Mouse (Mus musculus): ENCODE results near the gene Col23a1. TPM values are rescaled to one million over a fixed set of nuclear protein-coding genes. Genes with fewer than 3 reads are reported as not detected.

Gene Col23a1
- polyA plus RNA-seq, 1 experiment, result 1.5 TPM

DNA sequence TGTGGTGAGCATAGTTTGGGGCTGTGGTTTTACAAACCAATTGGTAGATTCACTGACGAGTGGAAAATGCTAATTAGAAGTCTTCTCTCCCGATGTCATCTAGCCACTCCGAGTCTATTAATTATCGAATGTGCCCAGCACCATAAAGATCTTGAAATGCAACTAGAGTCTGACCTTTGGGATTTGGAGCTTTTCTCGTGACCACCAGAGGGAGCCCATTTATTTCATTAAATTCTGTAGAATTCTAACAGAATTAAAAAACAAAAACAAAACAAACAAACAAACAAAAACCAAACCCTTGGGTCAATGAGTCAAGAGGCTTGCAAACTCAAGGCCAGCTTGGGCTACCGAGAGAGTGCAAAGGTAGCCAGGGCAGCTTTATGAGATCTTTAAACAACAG lies 37.2 kb downstream of the Col23a1 start:
- WGBS, result 81% methylated on average over 6 of the region's 6 CpGs

DNA sequence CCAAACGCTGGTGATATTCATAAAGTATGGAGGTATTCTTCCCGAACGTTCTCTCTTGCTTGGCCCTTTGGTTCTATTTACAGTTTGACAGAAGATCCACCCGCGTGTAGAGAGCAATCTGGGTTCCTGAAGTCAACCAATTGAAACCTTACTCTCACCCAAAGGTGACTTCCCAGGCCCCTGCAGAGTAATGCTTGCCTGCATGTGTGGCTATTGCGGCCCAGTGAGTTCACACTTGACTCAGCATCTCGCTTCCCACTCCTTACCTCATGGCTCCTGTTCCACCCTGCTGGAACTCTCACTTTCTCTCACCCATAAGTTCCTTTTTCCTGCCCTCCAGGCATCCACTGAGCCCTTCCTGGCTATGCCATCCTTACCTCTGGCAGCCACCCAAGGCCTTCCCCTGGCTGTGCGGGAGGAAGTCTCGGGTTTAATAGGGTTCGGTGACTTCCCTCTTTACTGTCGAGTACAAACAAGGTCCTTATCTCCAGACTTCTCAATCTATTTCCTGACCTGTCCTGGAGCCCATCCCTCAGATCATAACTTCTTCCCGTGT lies 38.7 kb downstream of the Col23a1 start:
- no peaks in the 10 kb centered on the region for H3K36me3 ChIP-seq (ENCODE audit: control insufficient read depth, insufficient read depth, low read length)
- 44% methylated on average over 12 of the region's 12 CpGs for WGBS
- no peaks in the 10 kb centered on the region for H3K4me1 ChIP-seq (ENCODE audit: control insufficient read depth, insufficient read depth, insufficient read length)
- no peak for DNase-seq (ENCODE audit: low read depth in 1 of 2, low spot score in 2 of 2)
- TF ChIP-seq POLR2A (IDR thresholded peaks at IDR 0.05; ENCODE audit: low read depth, low read length), result no peak
- TF ChIP-seq CTCF (IDR thresholded peaks at IDR 0.05; ENCODE audit: extremely low read depth, insufficient read depth, insufficient read length, insufficient replicate concordance), result no peak
- H3K4me3 ChIP-seq (ENCODE audit: extremely low read depth, insufficient read depth, insufficient read length), result no peak overlapping the region
- no peaks in the 10 kb centered on the region for H3K27me3 ChIP-seq (ENCODE audit: control insufficient read depth, insufficient read depth, low read length)
- no peak overlapping the region for H3K27ac ChIP-seq (ENCODE audit: insufficient read depth, low read length)

More for the DNA sequence above, 37.2 kb downstream of the Col23a1 start:
- Histone ChIP-seq H3K4me1 (ENCODE audit: control insufficient read depth, insufficient read depth, insufficient read length) (no peaks in the 10 kb centered on the region), H3K4me3 (ENCODE audit: extremely low read depth, insufficient read depth, insufficient read length) (no peak overlapping the region), H3K36me3 (ENCODE audit: control insufficient read depth, insufficient read depth, low read length) (no peaks in the 10 kb centered on the region), H3K27me3 (ENCODE audit: control insufficient read depth, insufficient read depth, low read length) (no peaks in the 10 kb centered on the region), H3K27ac (ENCODE audit: insufficient read depth, low read length) (no peak overlapping the region)
- TF ChIP-seq POLR2A (IDR thresholded peaks at IDR 0.05; ENCODE audit: low read depth, low read length) (no peak), CTCF (IDR thresholded peaks at IDR 0.05; ENCODE audit: extremely low read depth, insufficient read depth, insufficient read length, insufficient replicate concordance) (no peak)
- no peak for DNase-seq (ENCODE audit: low read depth in 1 of 2, low spot score in 2 of 2)

DNA sequence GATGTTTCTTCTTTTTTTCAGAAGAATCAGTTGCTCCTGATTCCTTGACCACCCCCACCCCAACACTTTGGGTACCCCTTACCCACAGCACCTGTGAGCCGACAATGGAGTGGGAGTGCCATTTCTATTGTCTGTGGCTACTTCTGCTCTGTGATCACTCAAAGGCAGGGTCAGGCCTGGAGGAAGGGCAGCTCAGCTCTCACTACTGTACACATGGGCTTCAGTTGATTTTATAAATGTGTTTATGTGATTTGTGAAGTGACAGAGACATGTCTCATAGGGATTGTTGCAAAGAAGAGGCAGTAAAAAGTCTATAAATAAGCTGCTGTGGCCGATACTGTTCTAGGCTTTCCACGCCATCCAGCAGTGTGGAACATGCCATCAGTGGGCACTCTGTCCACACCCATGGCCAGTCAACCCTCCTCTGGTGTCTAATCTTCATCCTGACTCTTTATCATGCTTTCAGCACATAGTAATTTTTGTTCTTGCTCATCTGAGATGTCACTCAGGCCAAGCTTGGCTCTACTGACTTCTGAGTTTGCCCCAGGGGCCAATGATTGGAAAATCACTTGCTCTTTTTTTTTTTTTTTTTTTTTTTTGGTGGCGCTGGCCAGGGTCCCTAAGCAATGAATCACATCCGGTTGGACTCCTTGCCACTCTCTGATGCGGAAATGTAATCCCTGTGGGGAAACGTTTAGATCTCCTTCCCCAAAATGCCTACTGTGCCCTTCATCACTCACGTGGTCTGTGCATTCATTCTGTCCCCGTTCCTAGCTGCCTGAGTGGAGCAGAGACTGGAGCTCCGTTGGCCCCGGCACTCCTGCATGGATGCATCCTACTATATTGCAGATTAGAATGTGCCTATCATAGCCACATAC lies 40.4 kb downstream of the Col23a1 start:
- DNase-seq (ENCODE audit: low read depth in 1 of 2, low spot score in 2 of 2), result no peak
- no peak for TF ChIP-seq POLR2A (IDR thresholded peaks at IDR 0.05; ENCODE audit: low read depth, low read length)
- TF ChIP-seq CTCF (IDR thresholded peaks at IDR 0.05; ENCODE audit: extremely low read depth, insufficient read depth, insufficient read length, insufficient replicate concordance), result no peak
- no peaks in the 10 kb centered on the region for H3K36me3 ChIP-seq (ENCODE audit: control insufficient read depth, insufficient read depth, low read length)
- 77% methylated on average over 11 of the region's 11 CpGs for WGBS
- H3K4me1 ChIP-seq (ENCODE audit: control insufficient read depth, insufficient read depth, insufficient read length), result no peaks in the 10 kb centered on the region
- H3K27me3 ChIP-seq (ENCODE audit: control insufficient read depth, insufficient read depth, low read length), result no peaks in the 10 kb centered on the region
- H3K4me3 ChIP-seq (ENCODE audit: extremely low read depth, insufficient read depth, insufficient read length), result no peak overlapping the region
- no peak overlapping the region for H3K27ac ChIP-seq (ENCODE audit: insufficient read depth, low read length)

DNA sequence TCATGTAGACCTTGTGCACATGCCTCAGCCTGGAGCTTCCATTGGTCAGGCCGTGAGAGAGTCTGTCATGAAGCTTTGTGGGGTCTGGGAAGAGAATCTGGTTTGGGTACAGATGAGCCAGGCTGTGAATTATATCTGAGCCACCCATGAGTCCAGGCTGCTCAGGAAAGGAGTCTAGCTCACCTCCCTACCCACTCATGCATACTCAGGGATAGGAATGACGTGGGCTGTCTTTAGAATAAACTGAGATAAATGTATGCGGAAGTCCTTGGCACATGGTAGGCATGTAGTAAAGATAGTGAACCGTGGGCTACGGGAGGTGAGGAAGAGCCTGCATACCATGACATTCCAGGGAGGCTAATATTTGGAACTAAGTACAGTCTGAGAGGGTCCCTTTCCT lies 44.3 kb downstream of the Col23a1 start:
- Histone ChIP-seq H3K4me1 (ENCODE audit: control insufficient read depth, insufficient read depth, insufficient read length) (no peaks in the 10 kb centered on the region), H3K27ac (ENCODE audit: insufficient read depth, low read length) (no peak overlapping the region), H3K4me3 (ENCODE audit: extremely low read depth, insufficient read depth, insufficient read length) (no peak overlapping the region), H3K36me3 (ENCODE audit: control insufficient read depth, insufficient read depth, low read length) (no peaks in the 10 kb centered on the region), H3K27me3 (ENCODE audit: control insufficient read depth, insufficient read depth, low read length) (no peaks in the 10 kb centered on the region)
- no peak for DNase-seq (ENCODE audit: low read depth in 1 of 2, low spot score in 2 of 2)
- WGBS, result 83% methylated on average over 5 of the region's 5 CpGs
- TF ChIP-seq CTCF (IDR thresholded peaks at IDR 0.05; ENCODE audit: extremely low read depth, insufficient read depth, insufficient read length, insufficient replicate concordance) (no peak), POLR2A (IDR thresholded peaks at IDR 0.05; ENCODE audit: low read depth, low read length) (no peak)

DNA sequence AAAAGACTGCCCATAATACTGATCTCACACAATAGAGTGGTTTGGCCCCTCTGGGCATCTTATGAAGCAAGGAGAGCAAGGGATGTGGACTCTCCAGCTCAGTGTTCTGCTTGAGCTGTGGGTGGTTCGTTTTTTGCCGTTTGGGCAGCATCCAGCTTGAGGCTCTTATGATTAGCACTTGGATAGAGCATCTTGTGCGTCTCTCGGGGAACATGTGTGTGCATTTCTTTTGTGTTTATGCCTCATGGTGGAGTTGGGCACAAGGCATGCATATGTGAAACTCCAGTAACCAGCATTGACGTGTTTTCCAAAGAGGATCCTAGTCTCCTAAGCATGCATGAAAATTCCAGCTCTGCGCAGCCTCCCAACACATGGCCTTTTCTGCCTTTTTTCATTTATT lies 47.9 kb downstream of the Col23a1 start:
- DNase-seq (ENCODE audit: low read depth in 1 of 2, low spot score in 2 of 2), result no peak
- TF ChIP-seq CTCF (IDR thresholded peaks at IDR 0.05; ENCODE audit: extremely low read depth, insufficient read depth, insufficient read length, insufficient replicate concordance) (no peak), POLR2A (IDR thresholded peaks at IDR 0.05; ENCODE audit: low read depth, low read length) (no peak)

DNA sequence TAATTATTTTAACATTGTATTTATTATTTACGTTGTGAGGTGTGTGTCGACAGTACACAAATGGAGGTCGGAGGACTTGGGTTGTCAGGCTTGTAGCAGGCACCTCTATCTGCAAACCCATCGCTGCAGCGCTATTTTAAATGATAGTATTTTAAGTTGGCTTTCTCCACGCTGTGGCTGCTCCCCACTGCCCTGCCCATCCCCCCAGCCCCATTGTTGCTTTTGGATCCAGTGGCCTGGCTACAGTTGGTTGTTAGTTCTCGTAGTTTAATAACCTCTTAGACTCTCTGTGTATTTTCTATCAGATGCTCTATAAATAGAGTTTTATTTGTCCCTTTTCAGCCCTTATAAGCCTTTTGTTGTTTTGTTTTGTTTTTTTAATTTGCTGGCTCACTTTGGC lies 48.7 kb downstream of the Col23a1 start:
- no peak for DNase-seq (ENCODE audit: low read depth in 1 of 2, low spot score in 2 of 2)
- Histone ChIP-seq H3K4me1 (ENCODE audit: control insufficient read depth, insufficient read depth, insufficient read length) (no peaks in the 10 kb centered on the region), H3K27me3 (ENCODE audit: control insufficient read depth, insufficient read depth, low read length) (no peaks in the 10 kb centered on the region), H3K27ac (ENCODE audit: insufficient read depth, low read length) (no peak overlapping the region), H3K36me3 (ENCODE audit: control insufficient read depth, insufficient read depth, low read length) (no peaks in the 10 kb centered on the region), H3K4me3 (ENCODE audit: extremely low read depth, insufficient read depth, insufficient read length) (no peak overlapping the region)
- TF ChIP-seq POLR2A (IDR thresholded peaks at IDR 0.05; ENCODE audit: low read depth, low read length), result no peak
- TF ChIP-seq CTCF (IDR thresholded peaks at IDR 0.05; ENCODE audit: extremely low read depth, insufficient read depth, insufficient read length, insufficient replicate concordance), result no peak
- WGBS, result 77% methylated on average over 7 of the region's 7 CpGs

More for the DNA sequence above, 47.9 kb downstream of the Col23a1 start:
- no peak overlapping the region for H3K4me3 ChIP-seq (ENCODE audit: extremely low read depth, insufficient read depth, insufficient read length)
- 90% methylated on average over 6 of the region's 6 CpGs for WGBS
- no peaks in the 10 kb centered on the region for H3K4me1 ChIP-seq (ENCODE audit: control insufficient read depth, insufficient read depth, insufficient read length)
- no peaks in the 10 kb centered on the region for H3K27me3 ChIP-seq (ENCODE audit: control insufficient read depth, insufficient read depth, low read length)
- no peaks in the 10 kb centered on the region for H3K36me3 ChIP-seq (ENCODE audit: control insufficient read depth, insufficient read depth, low read length)
- no peak overlapping the region for H3K27ac ChIP-seq (ENCODE audit: insufficient read depth, low read length)

DNA sequence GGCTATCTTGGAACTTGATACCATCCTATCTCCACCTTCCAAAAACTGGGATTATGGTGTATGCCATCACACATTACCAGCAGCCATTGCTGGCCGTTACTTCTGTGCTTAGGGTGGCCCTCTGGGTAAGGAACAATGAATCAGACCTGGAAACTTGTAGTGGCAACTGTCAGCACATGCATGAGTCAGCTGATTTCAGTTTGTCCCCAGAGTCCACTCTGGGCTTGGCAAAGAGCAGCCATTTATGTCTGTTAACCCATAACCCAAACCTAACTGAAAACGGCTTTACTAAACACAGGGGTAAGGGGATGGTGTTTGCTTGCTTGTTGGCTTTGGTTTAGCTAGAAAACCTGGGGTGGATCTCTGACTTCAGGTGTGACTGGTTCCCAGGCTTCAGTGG lies 51.4 kb downstream of the Col23a1 start:
- Histone ChIP-seq H3K27ac (ENCODE audit: insufficient read depth, low read length) (no peak overlapping the region), H3K4me1 (ENCODE audit: control insufficient read depth, insufficient read depth, insufficient read length) (no peaks in the 10 kb centered on the region), H3K4me3 (ENCODE audit: extremely low read depth, insufficient read depth, insufficient read length) (no peak overlapping the region), H3K27me3 (ENCODE audit: control insufficient read depth, insufficient read depth, low read length) (no peaks in the 10 kb centered on the region), H3K36me3 (ENCODE audit: control insufficient read depth, insufficient read depth, low read length) (no peaks in the 10 kb centered on the region)
- DNase-seq (ENCODE audit: low read depth in 1 of 2, low spot score in 2 of 2), result no peak
- 74% methylated on average over 2 of the region's 2 CpGs for WGBS
- TF ChIP-seq POLR2A (IDR thresholded peaks at IDR 0.05; ENCODE audit: low read depth, low read length) (no peak), CTCF (IDR thresholded peaks at IDR 0.05; ENCODE audit: extremely low read depth, insufficient read depth, insufficient read length, insufficient replicate concordance) (no peak)
